Mouse (Mus musculus) left cerebral cortex, adult 2 months (tissue): ENCODE measurements around the gene Shtn1. TPM values are rescaled to one million over a fixed set of nuclear protein-coding genes. Genes with fewer than 3 reads are reported as not detected.

ENCODE experiments used
- DNase-seq, 2 experiments: peaks; one replicate each; pipeline ENCODE4 v3.0.0; 2021 to 2022; ENCODE audit warnings: low spot score in 2 of 2, mixed read lengths in 1 of 2; ENCODE audit errors: extremely low spot score in 1 of 2
- H3K27ac ChIP-seq: fragments of 200-600 bp; 2 replicates; pipeline ENCODE4 v1.8.1; 2022
- H3K4me3 ChIP-seq: fragments of 200-600 bp; 2 replicates; pipeline ENCODE4 v1.8.1; 2022
- CTCF ChIP-seq: fragments of 200-600 bp; IDR thresholded peaks from 2 replicates; pipeline ENCODE4 v1.8.1; 2022; ENCODE audit warnings: antibody characterized with exemption, mild to moderate bottlenecking, moderate library complexity
- intact Hi-C: fragments of 180-260 bp; cut with DNase I; formaldehyde crosslinking; loops from one replicate; pipeline ENCODE4 v1.15.1; 2025
- total RNA-seq, 2 experiments: library from RNA; stranded (reverse); gene quantifications; 2 replicates each; pipeline ENCODE4 v1.2.3; 2021

Gene Shtn1
- total RNA-seq, 2 experiments from 2014 or later: 17.6 to 19.5 TPM

GRCm38 (mm10) chr19:58951521-58951920 lies 124.4 kb downstream of the Shtn1 start:
- no peak overlapping the region for H3K4me3 ChIP-seq
- intact Hi-C loops: no loop called here
- TF ChIP-seq CTCF: no peak
- DNase-seq: no peak
- H3K27ac ChIP-seq: no peak overlapping the region

DNA sequence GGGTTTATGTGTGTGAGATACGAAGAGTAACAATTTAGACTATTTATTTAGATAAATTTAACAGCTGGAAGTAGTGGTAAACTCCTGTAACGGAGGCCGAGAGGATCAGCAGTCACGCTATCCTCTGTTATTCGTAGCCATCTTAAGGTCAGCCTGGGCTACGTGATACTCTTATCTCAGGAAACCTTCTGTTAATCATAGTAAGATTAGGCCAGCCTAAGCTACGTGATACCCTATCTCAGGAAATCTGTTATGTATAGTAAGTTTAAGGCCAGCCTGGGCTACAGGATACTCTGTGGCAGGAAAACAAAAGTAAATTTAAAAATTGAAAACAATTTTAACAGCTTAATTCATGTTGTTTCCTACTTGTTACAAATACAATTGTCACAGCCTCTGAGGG lies 129.9 kb downstream of the Shtn1 start:
- no peak for DNase-seq
- TF ChIP-seq CTCF: no peak
- no peak overlapping the region for H3K27ac ChIP-seq
- intact Hi-C loops: no loop called here
- no peak overlapping the region for H3K4me3 ChIP-seq

DNA sequence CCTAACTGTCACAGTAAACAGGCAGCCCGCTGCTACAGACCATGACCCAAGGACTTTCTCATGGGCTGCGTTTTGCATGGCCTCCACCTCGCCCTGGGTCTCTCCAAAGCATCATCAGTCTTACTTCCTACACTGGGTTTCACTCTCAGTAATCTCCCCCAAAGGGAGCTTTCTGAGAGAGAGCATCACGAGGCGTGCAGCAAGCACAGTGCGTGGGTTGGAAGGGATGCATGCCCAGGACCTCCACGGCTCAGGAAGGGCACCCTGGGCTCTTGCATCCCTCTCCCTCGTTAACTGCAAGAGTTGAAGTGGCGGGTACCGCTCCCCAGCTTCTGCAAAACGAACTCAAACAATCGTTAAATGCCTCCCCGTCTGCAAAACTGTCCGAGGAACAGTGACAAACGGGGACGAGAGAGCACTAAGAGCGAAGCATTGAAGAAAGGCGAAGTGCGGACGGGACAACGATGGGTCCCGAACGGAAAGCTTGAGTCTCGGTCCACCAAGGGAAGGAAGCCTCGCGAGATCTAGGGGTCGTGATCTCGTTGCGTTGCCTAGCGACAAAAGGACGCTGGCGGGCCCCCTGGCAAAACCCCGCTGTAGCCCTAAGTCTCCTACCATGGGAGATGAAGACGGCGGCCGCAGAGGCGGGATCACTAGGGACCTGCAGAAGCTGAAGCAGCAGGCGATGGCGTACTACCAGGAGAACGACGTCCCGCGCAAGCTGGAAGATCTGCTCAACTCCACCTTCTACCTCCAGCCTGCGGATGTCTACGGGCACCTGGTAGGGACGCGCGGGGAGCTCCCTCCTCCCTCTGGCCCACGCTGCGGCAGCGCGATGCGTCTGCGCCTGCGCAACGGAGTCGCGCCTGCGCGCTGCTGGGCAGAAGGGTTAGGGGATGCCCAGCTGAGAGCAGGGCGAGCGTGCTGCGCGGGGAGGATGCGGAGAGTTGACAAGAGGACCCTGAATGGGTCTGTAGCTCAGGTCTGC lies 132.8 kb downstream of the Shtn1 start, which contains the start of the genes Eno4 and Hspa12a:
Eno4 (plus strand) TSS at position 585 of the 988 bp plus-strand sequence.
Hspa12a (minus strand) TSS at position 814 of the 988 bp plus-strand sequence.
- TF ChIP-seq CTCF: no peak

GRCm38 (mm10) chr19:58933062-58933461 lies 142.8 kb downstream of the Shtn1 start:
- TF ChIP-seq CTCF: no peak
- no peak overlapping the region for H3K4me3 ChIP-seq

More for the DNA sequence above, 132.8 kb downstream of the Shtn1 start, which contains the start of the genes Eno4 and Hspa12a:
- intact Hi-C loops: no loop called here
- peak; percentile 95 to 97 for DNase-seq
- H3K4me3 ChIP-seq: peak within 1 kb of the TSS; percentile 88
- H3K27ac ChIP-seq: peak within 1 kb of the TSS; percentile 90

DNA sequence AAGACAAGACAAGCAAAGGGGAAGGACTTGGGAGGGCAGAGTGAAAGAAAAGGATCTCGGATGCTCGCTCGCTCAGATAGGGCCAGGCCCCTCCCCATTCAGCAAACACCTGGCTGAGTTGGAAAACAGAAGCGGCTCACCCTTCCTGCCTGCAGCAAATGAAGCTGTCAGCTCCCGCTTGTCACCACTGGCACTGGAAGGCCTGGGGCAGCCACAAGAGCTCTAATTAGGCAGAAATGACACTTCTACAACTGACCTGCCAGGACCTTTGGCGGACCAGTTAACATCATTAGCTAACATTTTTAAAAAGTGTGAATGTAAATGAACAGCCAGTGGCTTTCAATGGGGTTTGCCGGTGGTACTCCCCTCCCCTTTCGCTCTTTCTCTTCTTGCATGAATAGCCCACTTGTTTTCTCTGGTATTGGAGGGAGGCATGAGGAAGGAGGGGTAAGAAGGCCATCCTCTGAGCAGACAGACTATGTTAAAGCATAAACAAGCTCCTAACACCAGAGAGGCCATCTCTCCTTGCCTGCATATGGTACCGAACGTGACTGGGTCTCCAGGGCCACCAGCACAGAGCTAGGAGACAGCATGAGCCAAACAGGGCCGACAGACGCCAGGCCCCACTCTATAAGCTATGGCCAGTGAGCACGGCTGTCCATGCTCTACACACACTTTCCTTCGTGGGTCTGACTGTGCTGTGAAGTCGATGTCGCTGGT lies 144.7 kb downstream of the Shtn1 start:
- no peak for TF ChIP-seq CTCF
- Histone ChIP-seq H3K4me3 (no peak overlapping the region), H3K27ac (no peak overlapping the region)
- intact Hi-C loops: no loop called here
- DNase-seq: no peak

More at GRCm38 (mm10) chr19:58933062-58933461, 142.8 kb downstream of the Shtn1 start:
- H3K27ac ChIP-seq: no peak overlapping the region
- DNase-seq: no peak
- intact Hi-C loops: no loop called here

Other genes starting within 250 kb of the Shtn1 start
- 1 to 10 TPM; 2.0 to 2.9 TPM for gene Eno4, start 132.7 kb downstream of the Shtn1 start, total RNA-seq
- gene Hspa12a, start 132.4 kb downstream of the Shtn1 start, total RNA-seq: 100 to 1,000 TPM; 208 to 220 TPM
- 1 to 10 TPM; 1.4 to 2.9 TPM for gene Vax1, start 94.0 kb upstream of the Shtn1 start, total RNA-seq
- gene Kcnk18, start 143.1 kb upstream of the Shtn1 start, total RNA-seq: not detected
- gene Slc18a2, start 184.8 kb upstream of the Shtn1 start, total RNA-seq: under 1 TPM in 1 of 2 experiments, not detected in 1; 0.37 TPM
- 100 to 1,000 TPM; 226 to 242 TPM for gene Rps12-ps3, start 246.2 kb upstream of the Shtn1 start, total RNA-seq